Mouse (Mus musculus) urinary bladder, adult 18-20 months (tissue): ENCODE measurements around the gene Brsk1.

Experiments used
- DNase-seq, 2 experiments: peaks; one replicate each; pipeline ENCODE4 v3.0.0; 2022; ENCODE audit warnings: low spot score in 2 of 2, mixed read lengths in 2 of 2

Gene Brsk1

DNA sequence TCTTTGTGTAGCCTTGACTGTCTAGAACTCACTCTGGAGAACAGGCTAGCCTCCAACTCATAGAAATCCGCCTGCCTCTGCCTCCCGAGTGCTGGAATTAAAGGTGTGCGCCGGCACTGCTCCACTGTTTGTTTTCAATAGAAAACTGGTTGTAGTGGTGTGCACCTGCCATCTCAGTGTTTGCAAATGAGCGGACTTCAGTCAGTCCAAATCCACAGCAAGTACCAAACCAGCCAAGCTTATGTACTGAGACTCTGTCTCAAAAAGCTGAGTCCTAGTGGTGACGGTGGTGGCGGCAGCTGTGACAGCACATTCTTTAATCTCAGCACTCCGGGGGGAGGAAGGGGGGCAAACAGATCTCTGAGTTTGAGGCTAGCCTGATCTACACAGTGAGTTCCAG lies 21.9 kb upstream of the Brsk1 start:
- no peak for DNase-seq

DNA sequence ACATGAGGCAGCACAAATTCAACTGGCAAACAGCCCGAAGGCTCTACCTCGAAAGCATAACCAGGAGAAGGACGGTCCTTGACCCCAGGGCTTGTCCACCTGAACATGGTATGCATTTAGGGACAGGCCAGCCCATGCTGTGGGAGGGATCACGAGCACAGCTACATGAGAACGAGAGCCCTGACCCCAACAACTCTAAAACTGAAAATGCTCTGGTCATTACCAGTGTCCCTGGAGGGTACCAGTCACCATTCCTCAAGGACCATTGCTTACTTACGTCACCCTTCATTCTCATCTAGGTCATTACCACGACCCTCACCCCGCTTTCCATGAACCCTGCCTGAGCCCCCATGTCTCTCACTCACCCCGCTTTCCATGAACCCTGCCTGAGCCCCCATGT lies 21.2 kb upstream of the Brsk1 start:
- DNase-seq = no peak

- DNase-seq = no peak
Observed at GRCm38 (mm10) chr7:4670655-4671255, 19.6 kb upstream of the Brsk1 start.

DNA sequence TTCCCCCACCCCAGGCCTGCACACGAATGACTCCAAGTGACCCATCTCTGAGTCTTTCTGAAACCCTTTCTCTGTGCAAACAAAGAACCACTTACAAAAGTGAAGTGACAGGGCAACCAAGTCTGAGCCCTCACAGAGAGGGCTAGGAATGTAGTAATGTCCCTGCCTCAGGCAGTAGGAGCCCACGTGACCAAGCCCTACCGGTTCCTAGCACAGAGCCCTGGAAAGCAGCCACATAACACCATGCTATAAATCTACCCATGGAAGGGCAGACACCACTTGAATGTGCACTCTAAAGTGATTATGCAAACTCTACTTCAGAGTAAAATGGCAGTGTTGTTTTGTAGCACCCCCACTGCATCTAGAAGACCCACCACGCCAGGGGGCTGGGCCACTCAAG lies 18.4 kb upstream of the Brsk1 start:
- no peak for DNase-seq

DNA sequence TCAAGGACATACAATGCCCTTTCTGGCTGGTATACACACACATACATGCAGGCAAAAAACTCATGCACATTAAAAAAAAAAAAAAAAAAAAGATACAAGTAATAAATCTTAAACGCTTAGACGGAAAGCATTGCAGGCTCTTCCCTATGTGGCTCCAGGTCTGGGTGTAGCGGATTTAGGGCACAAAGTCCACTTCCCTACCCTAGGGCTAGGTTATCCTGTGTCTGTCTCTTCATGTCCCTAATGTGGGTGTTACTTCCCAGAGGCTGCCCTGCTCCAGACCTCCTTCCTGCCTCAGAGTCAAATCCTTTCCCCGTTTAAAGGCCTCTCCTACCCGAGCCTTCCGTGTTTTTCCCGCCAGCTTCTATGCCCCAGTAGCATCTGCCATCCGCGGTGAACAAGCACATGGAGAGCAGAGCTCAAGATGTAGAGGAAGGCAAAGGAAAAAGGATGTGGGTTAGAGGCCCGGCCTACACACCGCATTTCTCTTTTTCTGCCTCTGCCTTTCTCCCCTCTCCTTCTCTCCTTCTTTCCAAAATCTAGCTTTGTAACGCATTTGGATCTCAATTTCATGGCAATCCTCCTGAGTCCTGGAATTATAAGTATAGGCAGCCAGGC lies 16.2 kb upstream of the Brsk1 start:
- no peak for DNase-seq

DNA sequence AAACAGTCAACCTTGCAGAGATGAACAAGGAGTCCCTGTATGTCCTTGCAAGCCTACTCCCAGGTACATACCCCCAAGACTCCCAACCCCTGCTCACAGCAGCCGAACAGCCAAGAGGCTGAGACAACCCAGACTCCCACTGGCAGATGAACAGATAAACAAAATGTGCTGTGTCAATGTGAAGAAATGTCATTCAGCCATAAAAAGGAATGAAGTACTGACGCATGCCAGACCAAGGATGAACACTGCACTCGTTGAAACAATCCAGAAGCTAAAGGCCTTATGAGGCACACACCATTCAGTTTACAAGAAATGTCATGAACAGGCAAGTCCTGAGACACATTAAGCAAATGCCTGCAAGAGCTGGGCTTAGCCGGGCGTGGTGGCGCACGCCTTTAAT lies 15.2 kb upstream of the Brsk1 start:
- no peak for DNase-seq

DNA sequence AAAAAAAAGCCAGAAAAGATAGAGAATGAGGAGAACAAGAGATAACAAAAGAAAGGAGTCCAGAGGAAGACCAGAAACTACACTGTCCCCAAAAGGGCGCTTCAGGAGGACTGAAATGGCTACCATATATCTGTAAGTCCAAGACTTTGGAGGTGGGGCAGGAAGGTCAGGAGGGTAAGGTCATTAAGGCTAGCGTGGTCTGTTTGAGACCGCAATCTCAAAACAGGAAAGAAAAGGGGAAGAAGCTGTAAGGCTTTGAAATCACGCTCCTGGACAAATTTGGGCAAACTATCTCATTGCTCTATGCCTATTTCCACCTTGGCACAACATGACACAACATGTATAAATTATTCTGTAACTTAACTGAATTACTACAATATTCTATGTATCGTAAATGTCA lies 7.1 kb upstream of the Brsk1 start:
- no peak for DNase-seq

DNA sequence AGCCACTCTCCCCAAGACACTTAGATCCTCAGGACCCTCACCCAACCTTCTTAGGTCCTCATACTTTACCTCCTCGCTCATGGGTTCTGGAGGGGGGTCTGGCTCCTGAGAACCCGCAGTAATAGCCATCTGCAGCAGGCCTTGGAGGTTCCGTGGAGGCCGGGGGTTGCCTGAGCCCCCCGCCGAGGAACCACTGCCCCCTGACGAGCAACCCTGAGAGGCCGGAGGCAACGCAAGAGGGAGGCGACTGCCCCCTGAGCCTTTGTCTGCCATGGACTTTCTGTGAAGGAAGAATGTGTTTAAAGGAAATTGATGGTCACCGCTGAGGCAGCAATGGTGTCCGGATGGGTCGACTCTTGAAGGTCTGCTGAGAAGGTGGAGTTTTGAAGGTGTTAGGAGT lies 6.2 kb upstream of the Brsk1 start:
- DNase-seq = no peak

DNA sequence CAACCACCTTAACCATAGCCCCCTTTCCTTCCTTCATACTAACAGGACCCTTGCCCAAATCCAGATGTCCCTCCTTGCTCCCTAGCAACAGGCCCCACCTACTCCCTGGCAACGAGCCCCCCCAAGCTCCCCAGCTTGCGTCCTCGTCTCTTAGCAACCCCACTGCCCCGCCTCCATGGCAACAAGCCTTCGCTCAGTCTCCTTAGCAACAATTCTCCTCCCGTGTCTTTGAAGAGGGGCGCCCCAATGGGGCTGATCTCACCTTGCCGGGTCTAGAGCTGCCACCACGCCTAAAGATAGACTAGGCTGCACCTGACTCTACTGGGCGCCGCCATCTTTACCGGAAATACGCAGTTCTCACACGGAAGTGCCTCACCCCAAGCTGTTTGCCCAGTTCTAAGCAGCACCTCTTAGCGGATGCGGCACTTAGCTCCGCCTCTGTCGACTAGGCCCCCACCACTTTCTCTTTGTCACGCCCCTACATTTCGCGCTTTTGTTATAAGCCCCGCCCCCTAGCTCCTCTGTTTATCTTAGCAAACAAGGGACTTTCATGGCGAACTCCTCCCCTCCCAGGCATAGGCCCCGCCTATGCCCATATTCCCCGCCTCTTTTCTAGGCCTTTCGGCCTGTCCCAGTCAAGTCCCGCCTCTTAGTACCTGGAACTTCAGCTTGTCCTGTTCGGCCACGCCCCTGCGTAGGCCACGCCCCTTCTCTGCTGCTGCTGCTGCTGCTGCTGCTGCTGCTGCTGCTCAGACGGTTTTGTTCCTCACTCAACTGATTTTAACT lies 5.6 kb upstream of the Brsk1 start, which contains the start of gene Hspbp1:
Gene Hspbp1, minus strand, starts transcription at position 437 of the 786 bp plus-strand sequence.
- peak; percentile 86 to 94 for DNase-seq

DNA sequence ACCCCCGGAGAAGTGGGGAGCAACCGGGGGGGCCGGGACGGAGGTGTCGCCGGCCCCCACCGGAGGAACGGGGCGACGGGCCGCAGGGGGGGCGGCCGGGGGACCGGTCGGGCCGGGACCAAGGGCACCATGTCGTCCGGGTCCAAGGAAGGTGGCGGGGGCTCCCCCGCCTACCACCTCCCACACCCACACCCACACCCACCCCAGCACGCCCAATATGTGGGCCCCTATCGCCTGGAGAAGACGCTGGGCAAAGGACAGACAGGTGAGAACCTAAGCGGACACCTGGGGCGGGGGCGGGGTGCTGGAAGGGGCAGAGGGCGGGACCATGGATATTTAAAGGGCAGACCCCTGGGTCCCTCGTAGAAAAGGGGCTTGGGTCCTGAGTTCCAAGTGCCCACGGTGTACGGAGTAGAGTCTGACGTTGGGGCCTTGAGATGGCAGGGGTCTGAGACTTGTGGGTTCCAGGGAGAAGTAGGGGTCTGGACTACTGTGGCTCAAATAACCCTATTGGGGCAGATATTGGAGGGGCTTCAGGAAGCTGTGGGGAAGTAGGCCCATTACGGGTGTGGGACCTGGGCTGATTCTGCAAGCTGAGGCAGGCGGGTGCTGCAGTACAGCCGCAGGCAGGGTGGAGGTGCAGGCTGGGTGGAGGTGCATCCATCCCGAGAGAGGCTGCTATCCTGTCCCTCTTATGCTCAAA lies 698 bp downstream of the Brsk1 start:
- no peak for DNase-seq

GRCm38 (mm10) chr7:4693004-4693403 lies 2.6 kb downstream of the Brsk1 start:
- DNase-seq = no peak

DNA sequence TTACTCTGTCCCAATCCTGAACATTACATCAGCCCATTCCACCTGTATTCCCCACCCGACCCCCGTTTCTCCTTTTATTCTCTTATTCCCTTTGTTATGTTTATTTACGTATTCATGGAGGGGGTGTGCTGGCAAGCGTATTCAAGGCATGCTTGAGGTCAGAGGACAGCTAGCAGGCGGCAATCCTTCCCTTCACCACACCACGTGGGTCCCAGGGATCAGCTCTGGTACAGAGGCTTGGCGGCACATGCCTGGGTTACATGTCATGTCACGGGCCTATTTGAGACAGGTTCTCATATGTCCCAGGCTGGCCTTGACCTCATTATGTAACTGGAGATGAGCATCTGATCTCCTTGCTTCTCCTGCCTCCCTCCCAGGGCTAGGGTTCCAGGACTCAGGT lies 11.9 kb downstream of the Brsk1 start:
- no peak for DNase-seq

- DNase-seq = no peak
Observed at GRCm38 (mm10) chr7:4703195-4703594, 12.8 kb downstream of the Brsk1 start.

DNA sequence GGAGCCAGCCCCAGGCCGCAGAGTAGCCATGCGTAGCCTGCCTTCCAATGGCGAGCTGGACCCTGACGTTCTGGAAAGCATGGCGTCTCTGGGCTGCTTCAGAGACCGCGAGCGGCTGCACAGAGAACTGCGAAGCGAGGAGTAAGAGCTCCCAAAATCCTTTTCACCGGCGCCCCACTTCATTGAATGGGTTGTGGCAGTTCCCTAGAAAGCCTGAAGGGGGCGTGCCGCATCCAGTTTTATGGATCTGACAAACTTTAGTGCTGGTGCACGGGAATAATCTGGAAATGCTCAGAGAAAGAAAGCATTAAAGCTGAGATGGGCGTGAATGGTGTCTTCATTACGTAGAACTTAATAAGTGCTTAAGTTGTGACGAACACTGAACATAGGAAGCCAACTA lies 14.7 kb downstream of the Brsk1 start:
- DNase-seq = no peak

DNA sequence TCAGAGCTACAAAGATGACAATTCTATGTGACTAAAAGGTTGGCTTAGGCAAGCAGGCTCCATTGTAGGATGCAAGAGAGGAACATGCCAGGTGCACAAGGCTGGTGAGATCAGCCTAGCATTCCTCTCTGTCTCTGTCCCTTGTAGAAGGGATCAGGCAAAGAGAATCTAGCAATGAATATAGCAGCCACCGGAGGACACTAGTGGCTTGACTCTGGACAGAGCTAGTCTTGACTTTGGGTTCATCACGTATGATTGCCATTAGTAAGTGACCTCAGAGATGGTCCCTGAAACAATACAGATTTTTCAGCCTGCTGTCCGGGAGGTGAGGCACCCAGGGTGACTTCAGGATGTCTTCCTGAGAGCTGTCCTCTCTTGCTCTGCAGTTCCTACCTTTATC lies 22.2 kb downstream of the Brsk1 start:
- no peak for DNase-seq

- no peak for DNase-seq
Observed at GRCm38 (mm10) chr7:4716955-4717354, 26.6 kb downstream of the Brsk1 start.

GRCm38 (mm10) chr7:4719276-4719675 lies 28.9 kb downstream of the Brsk1 start:
- DNase-seq = no peak

GRCm38 (mm10) chr7:4723508-4723907 lies 33.1 kb downstream of the Brsk1 start:
- peak in 1 of 2 experiments; percentile 18 for DNase-seq

DNA sequence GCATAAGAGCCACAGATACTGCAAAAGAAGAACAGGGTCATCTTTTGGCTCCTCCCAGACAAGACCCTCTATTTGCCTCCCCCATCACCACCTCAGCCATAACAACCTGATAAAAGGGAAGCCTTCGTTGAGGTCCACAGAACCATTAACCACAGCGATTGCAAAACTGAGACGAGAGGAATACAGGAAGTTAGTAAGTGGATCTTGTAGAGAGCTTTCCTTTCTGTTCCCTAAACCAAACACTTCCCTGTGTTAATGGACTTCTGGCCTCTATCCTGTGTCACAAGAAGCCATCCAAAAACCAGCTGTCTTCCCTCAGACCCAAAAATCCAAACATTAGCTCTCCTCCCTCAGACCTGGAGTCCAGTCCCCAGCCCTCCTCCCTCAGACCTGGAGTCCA lies 34.0 kb downstream of the Brsk1 start:
- DNase-seq = no peak

DNA sequence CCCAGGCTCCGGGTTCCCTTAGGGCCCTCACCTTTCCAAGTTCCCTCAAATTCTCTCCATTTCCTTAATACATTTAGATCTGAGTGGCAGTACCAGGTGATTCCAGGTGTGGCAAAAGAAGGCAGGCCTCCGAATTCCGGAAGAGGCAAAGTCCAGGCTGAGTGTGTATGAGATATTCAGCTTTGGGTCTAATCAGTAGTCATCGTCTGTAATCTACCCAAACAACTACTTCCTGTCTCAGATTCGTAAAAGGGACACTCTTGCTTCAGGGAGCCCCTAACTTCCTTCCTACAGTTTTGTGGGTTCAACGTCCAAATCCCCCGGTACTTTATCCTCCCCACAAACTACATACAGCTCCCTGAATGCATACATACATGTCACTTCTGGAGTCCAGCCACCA lies 34.8 kb downstream of the Brsk1 start, which contains the start of gene Tmem150b:
Gene Tmem150b, minus strand, starts transcription at position 81 of the 400 bp plus-strand sequence.
- no peak for DNase-seq

- DNase-seq = no peak
Observed at GRCm38 (mm10) chr7:4731090-4731489, 40.7 kb downstream of the Brsk1 start.

GRCm38 (mm10) chr7:4732968-4733392 lies 42.6 kb downstream of the Brsk1 start:
- no peak for DNase-seq
